Mouse (Mus musculus): ENCODE measurements around the gene Crybb1. TPM values are rescaled to one million over a fixed set of nuclear protein-coding genes. Genes with fewer than 3 reads are reported as not detected.

Gene Crybb1
- polyA plus RNA-seq, 1 experiment, result 0.25 TPM

DNA sequence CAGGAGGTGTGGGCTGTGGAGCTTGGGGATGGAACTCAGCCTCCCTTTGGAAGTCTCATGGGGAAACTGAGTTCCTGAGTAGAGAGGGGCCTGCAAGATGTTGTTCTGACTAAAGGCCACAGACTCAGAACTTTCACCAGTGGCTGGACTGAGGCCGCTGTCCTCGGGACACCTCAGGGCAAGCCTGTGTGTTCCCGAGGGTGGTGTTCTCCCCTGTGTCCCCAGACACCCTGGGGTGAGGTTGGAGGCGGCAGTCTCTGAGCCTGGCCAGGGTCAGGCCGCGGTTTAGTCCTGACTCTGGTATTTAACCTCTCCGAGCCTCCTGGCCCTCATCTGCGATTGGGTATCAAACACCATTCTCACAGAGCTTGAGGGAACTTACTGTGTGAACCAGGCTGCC is 39.9 kb downstream of the Crybb1 start:
- H3K36me3 ChIP-seq (replicated peaks; ENCODE audit: low read length), result peaks cover 98% of the 10 kb centered on the region
- H3K4me3 ChIP-seq (replicated peaks), result peak overlapping the region; percentile 69
- TF ChIP-seq FLI1 (IDR thresholded peaks at IDR 0.05; ENCODE audit: low read length), result no peak
- no peak for TF ChIP-seq GATA1 (IDR thresholded peaks at IDR 0.05; ENCODE audit: borderline replicate concordance, low read length)
- no peaks in the 10 kb centered on the region for H3K27me3 ChIP-seq (replicated peaks)
- H3K9me3 ChIP-seq, result no peaks in the 10 kb centered on the region
- H3K4me1 ChIP-seq, result peaks cover 100% of the 10 kb centered on the region

DNA sequence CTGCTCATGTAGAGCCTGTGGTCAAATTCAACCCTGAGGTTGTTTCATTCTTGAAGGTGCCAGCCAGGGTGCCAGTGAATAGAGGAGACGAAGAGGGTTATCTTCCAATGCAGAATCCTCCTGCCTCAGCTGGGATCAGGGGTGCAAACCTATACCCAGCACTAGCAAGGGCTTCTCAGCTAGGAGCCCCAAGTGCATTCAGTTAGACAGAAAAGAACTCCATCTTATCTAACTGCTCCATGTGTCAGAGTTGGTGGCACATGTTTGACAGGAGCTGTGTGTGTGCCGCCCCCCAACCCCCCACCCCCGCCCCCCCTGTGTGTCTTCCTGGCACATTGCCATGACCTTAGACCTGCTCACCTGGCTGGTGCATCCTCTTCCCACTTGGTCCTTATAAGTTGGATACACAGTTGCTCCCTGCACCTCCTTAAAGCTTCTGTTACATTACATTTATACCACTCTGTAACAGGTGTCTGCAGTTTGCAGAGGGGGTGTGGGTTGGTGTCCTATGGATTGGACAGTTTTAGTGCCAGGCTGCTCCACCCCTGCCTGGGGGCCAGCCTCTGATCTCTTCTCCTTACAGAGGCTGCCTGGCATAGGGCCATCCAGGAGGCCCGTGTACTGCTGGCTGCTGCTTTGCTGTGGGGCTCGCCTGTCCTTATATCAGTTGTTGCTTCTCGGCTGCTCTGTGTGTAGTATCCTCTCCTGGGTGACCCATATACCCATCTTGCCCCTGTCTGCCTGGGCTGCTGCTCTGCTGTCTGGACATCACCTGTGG is 41.0 kb downstream of the Crybb1 start:
- H3K9me3 ChIP-seq, result no peaks in the 10 kb centered on the region
- peaks cover 100% of the 10 kb centered on the region for H3K4me1 ChIP-seq
- peak overlapping the region; percentile 81 for H3K4me3 ChIP-seq (replicated peaks)
- H3K36me3 ChIP-seq (replicated peaks; ENCODE audit: low read length), result peaks cover 98% of the 10 kb centered on the region
- TF ChIP-seq FLI1 (IDR thresholded peaks at IDR 0.05; ENCODE audit: low read length) (no peak), GATA1 (IDR thresholded peaks at IDR 0.05; ENCODE audit: borderline replicate concordance, low read length) (no peak)
- no peaks in the 10 kb centered on the region for H3K27me3 ChIP-seq (replicated peaks)

DNA sequence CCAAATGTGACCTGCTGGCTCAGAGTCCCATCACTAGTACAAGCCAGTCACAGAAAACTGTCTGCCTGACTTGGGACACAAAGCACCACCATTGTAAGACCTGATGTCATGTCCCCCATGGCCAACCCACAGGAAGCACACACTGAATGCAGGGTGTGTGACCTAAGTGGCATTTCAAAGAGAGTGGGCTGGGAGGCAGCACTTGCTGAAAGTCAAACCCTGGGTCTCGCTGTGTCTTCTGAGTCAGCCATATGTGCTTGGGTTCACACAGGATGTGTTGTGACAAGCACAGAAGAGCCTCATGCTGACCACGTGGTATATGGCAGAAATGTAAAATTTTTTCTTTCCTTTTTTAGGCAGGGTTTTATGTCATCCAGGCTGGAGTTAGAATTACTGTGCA is 41.6 kb downstream of the Crybb1 start:
- Histone ChIP-seq H3K9me3 (no peaks in the 10 kb centered on the region), H3K27me3 (replicated peaks) (no peaks in the 10 kb centered on the region), H3K4me1 (peaks cover 100% of the 10 kb centered on the region), H3K4me3 (replicated peaks) (peak overlapping the region; percentile 88), H3K36me3 (replicated peaks; ENCODE audit: low read length) (peaks cover 98% of the 10 kb centered on the region)
- TF ChIP-seq FLI1 (IDR thresholded peaks at IDR 0.05; ENCODE audit: low read length), result no peak
- no peak for TF ChIP-seq GATA1 (IDR thresholded peaks at IDR 0.05; ENCODE audit: borderline replicate concordance, low read length)

DNA sequence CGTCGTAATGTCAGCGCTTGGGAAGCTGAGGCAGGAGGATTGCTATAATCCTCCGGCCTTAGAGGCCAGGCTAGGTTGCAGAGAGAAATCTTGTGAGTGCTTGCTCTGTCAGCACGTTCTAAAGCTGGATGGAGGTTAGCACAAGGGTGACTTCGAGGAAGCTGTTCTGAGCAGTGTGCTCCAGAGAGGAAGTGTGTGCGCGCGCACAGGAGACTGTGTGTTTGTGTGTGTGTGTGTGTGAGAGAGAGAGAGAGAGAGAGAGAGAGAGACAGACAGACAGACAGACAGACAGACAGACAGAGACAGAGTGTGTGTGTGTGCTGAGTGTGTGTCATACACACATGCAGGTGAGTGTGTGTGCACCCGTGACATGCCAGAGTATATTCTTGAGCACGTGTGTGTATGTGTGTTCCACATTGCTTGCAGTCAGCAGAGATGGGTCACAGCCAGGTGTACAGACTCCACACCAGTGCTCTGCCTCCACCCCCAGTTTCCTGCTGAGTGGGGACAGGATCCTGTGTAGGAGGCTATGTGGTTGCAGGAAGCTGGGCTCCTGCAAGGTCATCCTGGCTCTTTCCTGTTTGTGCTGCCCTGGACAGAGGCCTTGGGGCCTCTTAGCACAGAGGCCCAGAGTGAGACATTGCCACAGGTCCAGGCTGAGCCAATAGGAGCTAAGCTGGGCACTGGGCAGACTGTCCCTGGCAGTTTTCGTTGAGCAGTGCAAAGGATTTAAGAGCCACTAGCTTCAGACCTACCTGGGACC is 42.8 kb downstream of the Crybb1 start:
- no peaks in the 10 kb centered on the region for H3K27me3 ChIP-seq (replicated peaks)
- peaks cover 98% of the 10 kb centered on the region for H3K36me3 ChIP-seq (replicated peaks; ENCODE audit: low read length)
- peaks cover 100% of the 10 kb centered on the region for H3K4me1 ChIP-seq
- H3K9me3 ChIP-seq, result no peaks in the 10 kb centered on the region
- TF ChIP-seq FLI1 (IDR thresholded peaks at IDR 0.05; ENCODE audit: low read length), result no peak
- TF ChIP-seq GATA1 (IDR thresholded peaks at IDR 0.05; ENCODE audit: borderline replicate concordance, low read length), result no peak
- peak overlapping the region; percentile 88 for H3K4me3 ChIP-seq (replicated peaks)

DNA sequence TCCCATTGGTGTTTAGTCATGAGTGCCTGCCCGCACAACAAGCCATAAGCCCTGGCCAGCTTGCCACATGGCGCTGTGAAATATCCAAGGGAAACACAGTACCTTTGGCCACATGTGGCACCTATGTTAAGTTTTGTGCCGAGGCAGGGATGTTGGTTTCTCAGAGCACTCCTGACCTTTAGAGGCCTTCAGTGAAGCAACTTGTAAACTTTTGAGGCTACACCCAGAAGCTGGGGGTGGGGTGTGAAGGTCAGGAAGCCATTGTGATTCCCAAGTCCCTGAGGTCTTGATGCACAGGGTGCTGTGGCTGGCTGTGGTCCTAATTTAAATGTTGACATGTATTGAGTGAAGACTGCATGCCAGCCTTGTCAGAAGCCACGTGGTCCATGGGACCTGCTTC is 43.8 kb downstream of the Crybb1 start:
- TF ChIP-seq FLI1 (IDR thresholded peaks at IDR 0.05; ENCODE audit: low read length) (no peak), GATA1 (IDR thresholded peaks at IDR 0.05; ENCODE audit: borderline replicate concordance, low read length) (no peak)
- H3K4me1 ChIP-seq, result peaks cover 100% of the 10 kb centered on the region
- H3K9me3 ChIP-seq, result no peaks in the 10 kb centered on the region
- H3K4me3 ChIP-seq (replicated peaks), result peak overlapping the region; percentile 57
- H3K27me3 ChIP-seq (replicated peaks), result no peaks in the 10 kb centered on the region
- H3K36me3 ChIP-seq (replicated peaks; ENCODE audit: low read length), result peaks cover 98% of the 10 kb centered on the region

DNA sequence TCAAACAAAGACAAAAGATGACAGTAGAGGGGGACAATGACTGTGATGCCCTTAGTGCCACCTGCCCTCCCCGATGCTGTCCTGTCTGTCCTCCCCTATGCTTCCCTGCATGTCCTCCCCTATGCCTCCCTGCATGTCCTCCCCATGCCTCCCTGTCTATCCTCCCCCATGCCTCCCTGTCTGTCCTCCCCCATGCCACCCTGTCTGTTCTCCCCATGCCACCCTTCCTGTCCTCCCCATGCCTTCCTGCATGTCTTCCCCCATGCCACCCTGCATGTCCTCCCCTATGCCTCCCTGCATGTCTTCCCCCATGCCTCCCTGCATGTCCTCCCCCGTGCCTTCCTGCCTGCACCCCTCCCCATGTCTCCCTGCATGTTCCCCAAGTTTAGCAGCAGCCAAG is 44.5 kb downstream of the Crybb1 start:
- Histone ChIP-seq H3K36me3 (replicated peaks; ENCODE audit: low read length) (peaks cover 98% of the 10 kb centered on the region), H3K4me1 (peaks cover 100% of the 10 kb centered on the region)
- no peak for TF ChIP-seq GATA1 (IDR thresholded peaks at IDR 0.05; ENCODE audit: borderline replicate concordance, low read length)
- no peak for TF ChIP-seq FLI1 (IDR thresholded peaks at IDR 0.05; ENCODE audit: low read length)

DNA sequence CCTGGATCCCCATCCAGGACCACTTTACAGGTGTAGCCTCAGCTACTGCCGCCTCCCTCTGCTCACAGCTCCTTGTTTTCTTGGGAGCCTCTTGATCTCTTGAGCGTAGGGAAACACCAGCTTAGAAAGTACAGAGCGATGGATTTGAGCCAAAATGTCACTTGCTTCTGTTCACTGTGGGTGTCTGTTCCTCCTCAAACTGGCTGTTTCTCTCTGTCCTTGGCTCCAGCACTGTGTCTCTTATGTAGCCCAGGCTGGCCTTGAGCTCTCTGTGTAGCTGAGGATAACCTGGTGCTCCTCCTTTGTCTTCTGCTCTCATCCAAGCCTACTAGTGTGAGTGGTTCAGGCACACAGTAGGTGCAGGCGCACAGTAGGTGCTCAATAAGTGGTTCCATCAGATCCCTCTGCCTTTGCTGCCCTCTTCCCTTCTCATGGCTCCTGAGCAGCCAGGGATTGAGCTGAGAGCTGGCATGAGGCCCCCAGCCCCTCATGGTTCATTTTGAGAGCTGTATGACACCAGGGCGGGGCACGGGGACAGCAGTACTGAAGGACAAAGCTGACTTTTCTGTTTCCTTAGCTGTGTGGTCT is 45.2 kb downstream of the Crybb1 start:
- H3K9me3 ChIP-seq, result no peaks in the 10 kb centered on the region
- no peaks in the 10 kb centered on the region for H3K27me3 ChIP-seq (replicated peaks)
- peaks cover 99% of the 10 kb centered on the region for H3K4me1 ChIP-seq
- peaks cover 98% of the 10 kb centered on the region for H3K36me3 ChIP-seq (replicated peaks; ENCODE audit: low read length)
- TF ChIP-seq GATA1 (IDR thresholded peaks at IDR 0.05; ENCODE audit: borderline replicate concordance, low read length) (no peak), FLI1 (IDR thresholded peaks at IDR 0.05; ENCODE audit: low read length) (no peak)
- H3K4me3 ChIP-seq (replicated peaks), result peak overlapping the region; percentile 47

More for the DNA sequence above, 44.5 kb downstream of the Crybb1 start:
- Histone ChIP-seq H3K9me3 (no peaks in the 10 kb centered on the region), H3K4me3 (replicated peaks) (peak overlapping the region; percentile 86), H3K27me3 (replicated peaks) (no peaks in the 10 kb centered on the region)

DNA sequence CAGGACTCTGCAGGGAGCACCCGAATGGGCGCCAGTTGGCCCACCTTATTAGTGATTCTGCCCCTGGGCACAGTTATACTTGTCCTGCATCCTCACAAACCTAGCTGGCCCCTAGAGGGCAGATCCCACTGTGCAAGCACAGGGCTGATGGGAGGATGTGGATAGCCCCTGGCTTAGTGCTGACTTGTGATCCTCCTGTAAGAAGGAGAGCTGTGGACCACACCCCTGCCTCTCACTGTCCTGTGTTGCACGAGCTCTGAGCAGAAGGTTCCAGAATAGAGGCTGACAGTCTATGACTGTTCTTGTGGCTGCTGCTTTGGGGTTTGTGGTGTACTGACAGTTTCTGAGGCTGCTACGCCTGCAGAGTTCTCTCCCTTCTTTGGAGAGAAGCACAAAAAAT is 46.1 kb downstream of the Crybb1 start:
- H3K9me3 ChIP-seq, result no peaks in the 10 kb centered on the region
- H3K4me1 ChIP-seq, result peaks cover 99% of the 10 kb centered on the region
- TF ChIP-seq FLI1 (IDR thresholded peaks at IDR 0.05; ENCODE audit: low read length), result no peak
- TF ChIP-seq GATA1 (IDR thresholded peaks at IDR 0.05; ENCODE audit: borderline replicate concordance, low read length), result no peak
- H3K27me3 ChIP-seq (replicated peaks), result no peaks in the 10 kb centered on the region
- H3K4me3 ChIP-seq (replicated peaks), result peak overlapping the region; percentile 60
- H3K36me3 ChIP-seq (replicated peaks; ENCODE audit: low read length), result peaks cover 100% of the 10 kb centered on the region

DNA sequence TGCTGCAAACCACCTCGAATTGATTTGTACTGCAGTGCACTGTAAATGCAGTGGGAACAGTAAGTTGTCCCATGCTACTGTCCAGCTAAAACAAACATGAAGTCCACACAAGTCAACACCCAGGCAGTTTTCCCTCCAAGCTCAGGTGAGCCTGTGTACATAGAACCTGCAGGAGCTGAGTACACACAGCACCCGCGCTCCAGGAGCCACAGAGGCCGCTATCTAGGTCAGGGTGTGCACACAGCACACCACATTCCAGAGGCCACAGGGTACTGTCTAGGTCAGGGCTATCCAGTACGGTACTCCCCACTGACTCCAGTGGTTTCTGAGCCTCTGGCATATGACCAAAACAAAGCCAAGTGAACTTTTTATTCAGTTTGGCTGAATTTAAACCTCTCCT is 46.7 kb downstream of the Crybb1 start:
- Histone ChIP-seq H3K4me3 (replicated peaks) (peak overlapping the region; percentile 25), H3K36me3 (replicated peaks; ENCODE audit: low read length) (peaks cover 100% of the 10 kb centered on the region), H3K4me1 (peaks cover 98% of the 10 kb centered on the region), H3K27me3 (replicated peaks) (no peaks in the 10 kb centered on the region), H3K9me3 (no peaks in the 10 kb centered on the region)
- TF ChIP-seq FLI1 (IDR thresholded peaks at IDR 0.05; ENCODE audit: low read length), result no peak
- TF ChIP-seq GATA1 (IDR thresholded peaks at IDR 0.05; ENCODE audit: borderline replicate concordance, low read length), result no peak

DNA sequence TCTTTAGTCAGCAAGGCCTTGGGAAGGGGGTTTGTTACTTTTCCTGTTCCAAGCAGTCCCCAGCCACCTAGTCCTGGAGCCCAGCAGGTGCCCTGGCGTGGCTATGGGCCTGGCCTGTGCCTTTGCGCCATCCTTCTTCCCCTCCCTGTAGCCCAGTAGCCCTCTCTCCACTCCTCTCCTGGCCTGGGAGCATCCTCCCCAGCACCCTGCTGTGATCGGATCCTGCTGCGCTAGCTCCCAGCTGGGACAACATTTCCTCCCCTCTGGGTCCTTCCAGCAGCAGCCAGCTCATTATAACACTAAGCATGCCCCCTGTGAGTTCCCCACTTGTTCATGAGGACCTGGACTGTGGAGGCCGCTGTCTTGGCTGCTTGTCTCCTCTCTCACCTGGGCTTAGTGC is 50.2 kb downstream of the Crybb1 start:
- H3K9me3 ChIP-seq, result no peaks in the 10 kb centered on the region
- H3K4me1 ChIP-seq, result peaks cover 96% of the 10 kb centered on the region
- H3K4me3 ChIP-seq (replicated peaks), result no peak overlapping the region
- peaks cover 100% of the 10 kb centered on the region for H3K36me3 ChIP-seq (replicated peaks; ENCODE audit: low read length)
- TF ChIP-seq FLI1 (IDR thresholded peaks at IDR 0.05; ENCODE audit: low read length), result no peak
- no peak for TF ChIP-seq GATA1 (IDR thresholded peaks at IDR 0.05; ENCODE audit: borderline replicate concordance, low read length)
- no peaks in the 10 kb centered on the region for H3K27me3 ChIP-seq (replicated peaks)
